Mouse (Mus musculus) lung, postnatal 4 days (tissue): ENCODE data around the gene Lcorl.
"Not testable (repeated sequence)": the region's sequence is repeated elsewhere in the genome, so short reads cannot be mapped to it uniquely, and the experiment has no call there.

ENCODE experiments used
- DNase-seq, 2 experiments: peaks; one replicate each; pipeline ENCODE4 v3.0.0; 2021

Lcorl gene

GRCm38 (mm10) chr5:45706811-45707210 lies 150.6 kb downstream of the Lcorl start:
- no peak for DNase-seq

- DNase-seq: no peak
Observed at GRCm38 (mm10) chr5:45691678-45692077, 165.7 kb downstream of the Lcorl start.

GRCm38 (mm10) chr5:45690802-45691201 lies 166.6 kb downstream of the Lcorl start:
- no peak for DNase-seq

- no peak for DNase-seq
Observed at GRCm38 (mm10) chr5:45689152-45689551, 168.3 kb downstream of the Lcorl start.

GRCm38 (mm10) chr5:45686223-45686622 lies 171.2 kb downstream of the Lcorl start:
- DNase-seq: no peak

GRCm38 (mm10) chr5:45685243-45685642 lies 172.2 kb downstream of the Lcorl start:
- no peak for DNase-seq

GRCm38 (mm10) chr5:45683388-45683787 lies 174.0 kb downstream of the Lcorl start:
- DNase-seq: no peak

GRCm38 (mm10) chr5:45679955-45680354 lies 177.5 kb downstream of the Lcorl start:
- no peak for DNase-seq

- DNase-seq: no peak
Observed at GRCm38 (mm10) chr5:45677639-45678038, 179.8 kb downstream of the Lcorl start.

- no peak for DNase-seq
Observed at GRCm38 (mm10) chr5:45675032-45675431, 182.4 kb downstream of the Lcorl start.

GRCm38 (mm10) chr5:45670894-45671494 lies 186.4 kb downstream of the Lcorl start:
- DNase-seq: no peak

GRCm38 (mm10) chr5:45670280-45670670 lies 187.1 kb downstream of the Lcorl start:
- no peak for DNase-seq

- DNase-seq: peak; percentile 99 to 100
Observed at GRCm38 (mm10) chr5:45669598-45670279, 187.7 kb downstream of the Lcorl start, which contains the start of gene Ncapg. Gene Ncapg (plus strand): TSS chr5:45669919.

- DNase-seq: no peak
Observed at GRCm38 (mm10) chr5:45669234-45669597, 188.2 kb downstream of the Lcorl start.

GRCm38 (mm10) chr5:45668831-45669230 lies 188.6 kb downstream of the Lcorl start:
- no peak for DNase-seq

GRCm38 (mm10) chr5:45668324-45668723 lies 189.1 kb downstream of the Lcorl start:
- DNase-seq: no peak

GRCm38 (mm10) chr5:45658406-45658805 lies 199.0 kb downstream of the Lcorl start:
- not testable (repeated sequence) for DNase-seq

- no peak for DNase-seq
Observed at GRCm38 (mm10) chr5:45651026-45651703, 206.2 kb downstream of the Lcorl start.
